Mouse (Mus musculus) erythroid progenitor cell, adult 5-6 weeks (primary cell): ENCODE data around the gene Magi2. TPM values are rescaled to one million over a fixed set of nuclear protein-coding genes. Genes with fewer than 3 reads are reported as not detected.

ENCODE experiments used
- ATAC-seq: replicated peaks from 2 replicates; pipeline ENCODE4 v1.8.0; 2016; ENCODE audit warnings: moderate number of reproducible peaks, mild to moderate bottlenecking, moderate TSS enrichment, inconsistent platforms; ENCODE audit not compliant: poor library complexity, low FRiP score, severe bottlenecking
- total RNA-seq, 2 experiments: library from RNA; stranded (forward) in 1 of 2; stranded (reverse) in 1 of 2; fragments of 150-400 nt in 1 of 2; fragments of 186-747, 209-891 nt in 1 of 2; gene quantifications; 2 replicates each; pipeline versions ENCODE4 v1.2.3 to v1.2.4; 2015 to 2017; ENCODE audit warnings: low replicate concordance in 2 of 2

Gene Magi2
- total RNA-seq, 2 experiments from 2014 or later = not detected

DNA sequence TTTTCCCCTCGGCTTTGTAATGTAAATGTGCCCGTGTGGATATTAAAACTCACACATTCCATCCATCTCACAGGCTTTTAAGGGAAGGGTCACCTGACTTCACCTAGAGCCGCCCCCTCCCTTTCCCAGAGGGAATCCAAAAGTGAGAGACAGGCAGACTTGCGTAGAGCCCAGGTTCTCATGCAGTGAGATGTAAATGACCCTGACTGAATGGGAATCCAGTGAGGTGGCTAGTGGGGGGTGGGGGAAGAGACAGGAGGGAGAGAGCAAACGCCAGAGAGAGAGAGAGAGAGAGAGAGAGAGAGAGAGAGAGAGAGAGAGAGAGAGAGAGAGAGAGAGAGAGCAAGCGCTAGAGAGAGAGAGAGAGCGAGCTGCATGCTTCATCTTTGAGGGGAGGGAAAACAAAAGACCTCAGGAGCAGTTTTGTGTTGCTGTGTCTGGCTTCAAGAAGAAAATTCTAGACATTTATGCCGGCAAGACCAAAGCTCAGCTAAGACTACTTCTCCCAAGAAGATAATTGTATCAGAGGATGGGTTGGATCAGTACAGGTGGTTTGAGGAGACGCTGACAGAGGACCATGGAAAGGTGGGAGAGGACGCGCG lies 680.6 kb downstream of the Magi2 start:
- no peak for ATAC-seq

GRCm38 (mm10) chr5:19907983-19908705 lies 681.3 kb downstream of the Magi2 start:
- ATAC-seq = no peak

DNA sequence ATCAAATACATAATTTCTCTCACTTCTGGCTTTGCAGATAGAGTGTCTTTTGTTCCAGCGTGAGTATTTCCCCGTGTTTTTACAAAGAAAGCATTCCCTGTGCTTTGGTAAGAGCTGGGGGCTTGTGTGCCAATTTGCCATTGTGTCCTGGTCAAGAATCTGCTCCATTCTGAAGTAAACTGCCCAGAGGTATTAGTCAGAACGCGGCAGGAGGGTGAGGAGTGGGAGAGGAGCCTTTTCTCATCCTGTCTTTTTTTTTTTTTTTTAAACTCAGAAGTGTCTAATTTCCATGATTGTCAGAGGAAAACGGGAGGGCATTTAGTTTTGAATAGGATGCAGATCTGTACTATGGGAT lies 681.8 kb downstream of the Magi2 start:
- no peak for ATAC-seq

DNA sequence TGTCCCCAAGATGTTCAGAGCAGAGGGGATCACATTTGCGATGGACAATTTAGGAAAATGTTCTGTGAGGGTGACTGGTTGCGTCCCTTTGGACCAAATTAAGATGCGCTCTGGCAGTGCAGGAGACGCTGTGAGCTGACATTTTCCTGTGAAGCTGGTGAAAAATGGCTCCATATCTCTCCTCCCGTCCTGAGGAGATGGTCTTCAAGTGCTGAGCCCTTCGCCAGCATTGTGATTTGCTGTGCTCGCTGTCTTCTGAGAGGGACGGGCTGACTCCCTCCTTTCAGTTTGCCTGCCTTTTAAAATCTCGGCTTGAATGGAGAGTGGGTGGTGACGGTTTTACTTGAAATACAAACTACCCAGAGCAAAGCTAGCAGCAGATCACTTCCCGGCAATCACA lies 682.2 kb downstream of the Magi2 start:
- ATAC-seq = no peak

- no peak for ATAC-seq
Measured at GRCm38 (mm10) chr5:19909664-19910063, 682.8 kb downstream of the Magi2 start.

GRCm38 (mm10) chr5:19932102-19932501 lies 705.3 kb downstream of the Magi2 start:
- ATAC-seq = no peak

DNA sequence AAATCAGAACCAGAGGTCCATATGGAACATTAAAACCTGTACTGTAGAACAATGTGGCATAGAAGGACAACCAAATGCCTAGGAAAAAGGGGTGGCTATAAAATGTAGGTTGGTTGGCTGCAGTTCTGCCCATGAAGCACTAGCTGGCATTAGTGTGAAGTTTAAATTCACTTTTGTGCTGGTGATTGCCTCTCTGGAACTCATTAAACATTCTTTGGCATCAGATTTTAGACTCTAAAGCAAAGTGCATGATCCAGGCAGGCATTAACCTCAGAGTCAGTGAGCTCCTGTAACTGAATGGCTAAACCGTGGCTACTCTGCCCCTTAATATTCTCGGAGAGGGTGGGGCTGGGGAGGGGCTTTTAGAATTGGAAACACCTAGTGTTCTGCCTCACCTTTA lies 706.4 kb downstream of the Magi2 start:
- no peak for ATAC-seq

- no peak for ATAC-seq
Measured at GRCm38 (mm10) chr5:19951102-19951501, 724.3 kb downstream of the Magi2 start.

DNA sequence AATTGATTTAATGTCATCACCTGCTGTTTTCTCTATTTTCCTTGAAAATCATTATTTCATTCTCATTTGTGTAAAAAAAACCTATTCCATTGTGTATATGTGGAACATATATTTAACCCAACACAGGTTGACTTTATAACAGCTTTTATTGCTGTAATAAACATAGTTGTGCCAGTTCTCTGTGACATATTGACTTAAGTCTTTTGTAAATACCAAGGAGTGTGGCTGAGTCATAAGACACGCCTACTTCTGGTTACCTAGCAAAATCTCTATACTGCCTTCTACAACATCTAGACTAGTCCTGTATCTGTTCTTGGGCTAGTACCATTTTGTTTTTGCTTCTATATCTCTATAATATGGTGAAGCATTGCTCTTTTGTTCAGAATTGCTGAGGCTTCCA lies 737.3 kb downstream of the Magi2 start:
- ATAC-seq = no peak

- no peak for ATAC-seq
Measured at GRCm38 (mm10) chr5:19972736-19973135, 745.9 kb downstream of the Magi2 start.

GRCm38 (mm10) chr5:19973852-19974251 lies 747.0 kb downstream of the Magi2 start:
- no peak for ATAC-seq

GRCm38 (mm10) chr5:19981518-19981917 lies 754.7 kb downstream of the Magi2 start:
- no peak for ATAC-seq

DNA sequence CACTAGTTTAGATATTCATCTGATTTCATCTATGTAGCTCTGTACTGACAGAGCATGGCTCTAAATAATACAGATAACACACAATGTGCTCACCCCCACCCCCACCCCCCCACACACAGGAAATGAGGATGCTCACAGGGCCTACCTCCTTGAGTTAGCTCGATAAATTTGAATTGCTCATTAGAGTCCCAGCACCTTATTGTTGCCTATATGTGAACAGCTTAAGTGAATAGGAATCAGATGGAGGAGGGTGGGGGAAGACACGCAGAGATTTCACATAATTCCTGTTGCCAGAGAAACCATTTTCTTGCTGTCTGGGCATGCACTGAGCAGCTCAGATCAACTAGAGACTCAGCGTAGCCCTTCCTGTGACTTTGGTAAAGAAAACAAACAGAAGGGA lies 755.2 kb downstream of the Magi2 start:
- no peak for ATAC-seq

DNA sequence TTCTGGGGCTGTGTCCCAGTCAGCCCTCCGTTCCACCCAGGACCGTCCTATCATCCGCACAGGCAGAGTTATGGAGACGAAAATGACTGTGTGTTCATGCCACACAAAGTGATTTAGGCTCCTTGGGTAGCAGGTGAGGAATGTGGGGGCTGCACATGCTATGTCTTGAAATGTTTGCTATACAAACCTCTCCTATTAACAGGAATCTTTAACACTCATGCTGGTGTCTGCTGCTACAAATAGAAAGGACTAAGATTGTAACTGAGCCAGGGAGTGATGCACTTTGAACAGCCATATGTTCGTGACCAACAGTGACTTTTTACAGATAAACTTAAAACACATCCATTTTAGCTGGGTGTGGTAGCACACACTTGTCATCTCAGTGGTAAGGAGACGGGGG lies 772.6 kb downstream of the Magi2 start:
- ATAC-seq = no peak

DNA sequence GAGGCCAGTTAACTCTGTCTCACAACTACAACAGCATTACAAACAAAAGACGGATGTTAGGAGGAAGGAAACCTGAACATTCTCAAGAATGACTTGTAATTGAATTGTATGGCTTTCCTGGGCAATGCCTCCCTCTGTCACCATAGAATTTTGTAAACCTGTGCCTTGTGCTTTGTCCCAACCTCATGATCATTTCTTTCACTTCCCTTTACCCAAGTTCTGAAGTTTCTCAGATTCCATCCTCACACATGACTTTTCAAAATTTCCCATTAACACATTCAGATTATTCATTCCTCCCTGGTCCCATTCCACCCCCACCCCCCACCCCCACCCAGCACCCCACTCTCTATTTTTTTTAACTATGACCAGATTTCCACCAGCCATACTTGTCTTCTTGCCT lies 773.1 kb downstream of the Magi2 start:
- no peak for ATAC-seq

DNA sequence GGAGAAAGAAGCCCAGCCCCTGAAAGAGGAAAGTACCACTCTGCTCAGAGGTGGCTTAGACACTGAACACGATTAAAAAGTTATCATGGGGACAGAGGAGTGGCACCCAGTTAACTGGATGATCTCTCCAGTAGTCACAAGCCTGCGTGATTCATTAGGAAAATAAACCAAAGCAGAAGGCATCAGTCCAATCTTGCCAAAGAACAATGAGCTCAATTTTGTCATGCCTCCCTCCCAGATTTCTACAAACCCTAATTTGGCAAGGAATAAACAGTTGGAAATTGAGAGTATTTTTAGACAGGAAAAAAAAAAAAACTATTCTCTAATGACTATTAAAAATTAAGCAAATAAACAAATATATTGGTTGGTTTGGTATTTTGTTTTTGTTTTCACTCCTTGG lies 779.8 kb downstream of the Magi2 start:
- ATAC-seq = no peak

DNA sequence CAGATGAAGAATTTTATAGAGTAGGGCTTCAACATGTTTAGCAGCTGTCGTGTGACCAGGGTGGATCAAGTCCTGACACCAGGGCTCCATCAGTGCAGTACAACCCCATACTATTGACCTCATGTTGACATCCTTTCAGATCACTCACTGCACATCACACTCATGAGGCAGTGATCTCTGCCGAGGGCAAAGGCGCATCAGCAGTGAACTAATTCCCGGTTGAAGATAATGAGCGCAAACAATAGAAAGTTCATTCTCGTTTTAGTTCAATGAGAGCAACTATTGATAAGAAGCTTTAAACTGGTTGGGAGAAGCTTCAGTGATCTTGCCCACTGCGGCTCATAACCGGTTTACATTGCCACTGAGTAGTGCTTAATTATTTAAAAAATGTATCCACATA lies 780.4 kb downstream of the Magi2 start:
- no peak for ATAC-seq

GRCm38 (mm10) chr5:20010210-20010609 lies 783.4 kb downstream of the Magi2 start:
- ATAC-seq = no peak

DNA sequence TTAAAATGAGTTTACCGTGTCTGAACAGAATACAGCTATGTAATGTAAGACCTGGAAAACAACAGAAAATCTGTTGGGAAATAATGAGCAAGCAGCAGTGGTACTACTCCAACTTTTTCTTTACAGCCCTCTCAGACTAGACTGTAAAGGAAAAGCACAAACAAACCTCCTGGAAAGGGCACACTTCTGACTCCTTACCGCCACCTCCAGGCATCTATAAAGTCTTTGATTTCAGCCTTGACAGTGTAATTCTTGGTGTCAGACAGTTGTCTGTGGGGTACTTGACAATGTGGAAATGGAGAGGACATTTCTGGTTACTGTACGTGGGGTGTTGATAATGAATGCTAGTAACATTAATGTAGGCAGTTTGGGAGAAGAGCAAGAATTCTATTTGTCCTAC lies 791.2 kb downstream of the Magi2 start:
- ATAC-seq = no peak

DNA sequence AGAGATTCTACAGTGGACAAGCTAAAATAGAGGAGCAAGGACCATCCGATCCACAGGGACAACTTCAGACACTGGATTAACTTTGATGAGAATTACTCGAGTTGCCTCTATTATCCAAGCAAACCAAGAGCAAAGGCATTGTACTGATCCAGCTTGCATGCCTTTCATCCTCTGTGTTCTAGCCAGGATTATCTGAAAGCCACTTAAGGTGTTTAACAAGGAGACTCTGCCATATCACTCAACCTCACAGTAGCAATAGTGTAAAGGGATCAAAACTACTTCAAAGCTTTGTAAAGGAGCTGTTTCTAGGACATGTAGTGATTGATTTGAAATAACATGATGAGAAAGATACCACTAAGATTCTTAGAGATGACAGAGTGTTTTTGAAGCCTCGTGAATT lies 819.8 kb downstream of the Magi2 start:
- no peak for ATAC-seq

DNA sequence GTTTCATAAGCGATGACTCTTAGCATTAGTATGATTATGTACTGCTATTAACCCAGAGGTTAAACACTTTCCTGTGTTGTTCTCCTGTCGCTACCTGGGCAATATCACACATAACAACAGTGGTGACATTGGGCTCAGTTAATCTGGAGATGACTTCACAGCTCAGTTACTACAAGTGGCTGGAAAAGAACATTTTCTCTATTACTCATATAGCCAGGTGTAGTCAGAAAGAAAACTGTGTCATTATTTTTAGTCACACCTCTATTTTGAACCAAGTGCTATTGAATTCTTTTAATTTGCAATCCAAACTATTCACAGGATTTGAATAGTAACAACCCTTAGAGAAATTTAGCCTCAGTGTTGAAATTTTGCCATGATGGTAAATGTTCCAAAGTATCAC lies 821.5 kb downstream of the Magi2 start:
- no peak for ATAC-seq

- no peak for ATAC-seq
Measured at GRCm38 (mm10) chr5:20050284-20050683, 823.4 kb downstream of the Magi2 start.
